ENCODE assay signal across 16 mouse cellular contexts in the genomic region with DNA sequence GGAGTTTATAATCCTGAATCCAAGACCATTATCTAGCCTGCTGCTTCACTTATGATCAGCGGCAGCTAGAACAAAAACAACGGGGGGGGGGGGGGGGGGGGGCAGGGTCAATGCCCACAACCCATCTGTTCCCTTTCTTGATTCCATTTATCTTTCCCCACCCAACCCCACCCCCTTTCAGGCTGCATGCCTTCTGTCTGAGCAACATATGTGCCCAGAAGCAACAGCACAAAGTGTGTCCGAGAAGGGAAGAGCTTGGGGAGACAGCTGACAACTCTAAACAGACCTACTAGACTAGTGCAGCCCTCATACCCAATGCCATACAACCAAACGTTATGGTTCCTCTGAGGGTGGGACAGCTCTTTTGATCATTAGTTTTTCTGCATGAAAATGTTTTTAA.
DNase-seq lines count a peak whose midpoint lies in the region; ATAC-seq lines count a peak whose summit lies in the region.
"Had no signal": no experiment of that assay in that cellular context is flagged by ENCODE, and none has a peak within 500 bp of the region (broad histone marks: within the 10 kb centered on the region; RNA-seq: fewer than 3 reads in every experiment).

No protein-coding gene starts in this region.

- H3K4me3 ChIP-seq in hindbrain, embryonic 11.5 days (ENCODE audit: low read depth, low read length): no peak overlapping the region
- no peak overlapping the region for H3K4me3 ChIP-seq in hindbrain, embryonic 14.5 days (replicated peaks; ENCODE audit: low read length)
- no peak overlapping the region for H3K4me3 ChIP-seq in neural tube, embryonic 15.5 days (replicated peaks)
- no peak overlapping the region for H3K4me3 ChIP-seq in hindbrain, embryonic 16.5 days (ENCODE audit: low read length)
- H3K4me3 ChIP-seq: hindbrain, embryonic 15.5 days; limb, embryonic 13.5 days had no signal

- H3K4me2 ChIP-seq in hindbrain, embryonic 11.5 days (replicated peaks; ENCODE audit: low read depth, low read length): no peak overlapping the region
- no peak overlapping the region for H3K4me2 ChIP-seq in hindbrain, embryonic 14.5 days (replicated peaks)
- no peak overlapping the region for H3K4me2 ChIP-seq in neural tube, embryonic 15.5 days
- no peak overlapping the region for H3K4me2 ChIP-seq in hindbrain, embryonic 16.5 days (ENCODE audit: low read length)
- H3K4me2 ChIP-seq: hindbrain, embryonic 15.5 days; limb, embryonic 13.5 days had no signal

- H3K27ac ChIP-seq in hindbrain, embryonic 11.5 days (ENCODE audit: low read depth, low read length): peak overlapping the region; percentile 64
- H3K27ac ChIP-seq in hindbrain, embryonic 14.5 days: no peak overlapping the region
- no peak overlapping the region for H3K27ac ChIP-seq in neural tube, embryonic 15.5 days (replicated peaks)
- no peak overlapping the region for H3K27ac ChIP-seq in hindbrain, embryonic 16.5 days (ENCODE audit: low read depth, low read length)
- H3K27ac ChIP-seq: hindbrain, embryonic 15.5 days; limb, embryonic 13.5 days had no signal

- DNase-seq in hindbrain, embryonic 11.5 days (ENCODE audit: low spot score): peak; percentile 26
- DNase-seq in hindbrain, embryonic 14.5 days (ENCODE audit: low spot score): no peak
- DNase-seq in neural tube, embryonic 10.5 days (ENCODE audit: extremely low spot score, low spot score): peak; percentile 17
- no peak for DNase-seq in thymus, postnatal 10 days (ENCODE audit: low spot score in 2 of 2)
- no peak for DNase-seq in lung, postnatal 14 days
- DNase-seq: gastrocnemius, postnatal 25 days; kidney, adult 18-20 months; kidney, postnatal 25 days; layer of hippocampus, postnatal 36 days; liver, postnatal 0 days; lung, postnatal 36 days; right cerebral cortex, postnatal 25 days had no signal

- H3K9ac ChIP-seq in hindbrain, embryonic 11.5 days (ENCODE audit: low read depth, low read length): no peak overlapping the region
- no peak overlapping the region for H3K9ac ChIP-seq in hindbrain, embryonic 14.5 days
- no peak overlapping the region for H3K9ac ChIP-seq in neural tube, embryonic 15.5 days (replicated peaks)
- H3K9ac ChIP-seq in hindbrain, embryonic 16.5 days (ENCODE audit: low read depth, low read length): no peak overlapping the region
- H3K9ac ChIP-seq: hindbrain, embryonic 15.5 days; limb, embryonic 13.5 days; liver, postnatal 0 days had no signal

- 33% methylated on average over 4 of the region's 4 CpGs for WGBS in hindbrain, embryonic 11.5 days
- 25% methylated on average over 4 of the region's 4 CpGs for WGBS in hindbrain, embryonic 14.5 days
- WGBS in neural tube, embryonic 15.5 days: 35% methylated on average over 3 of the region's 4 CpGs
- WGBS in hindbrain, embryonic 16.5 days: 21% methylated on average over 3 of the region's 4 CpGs

- no peaks in the 10 kb centered on the region for H3K36me3 ChIP-seq in hindbrain, embryonic 11.5 days (ENCODE audit: control insufficient read depth, insufficient read depth, low read length)
- no peaks in the 10 kb centered on the region for H3K36me3 ChIP-seq in hindbrain, embryonic 14.5 days (replicated peaks; ENCODE audit: control insufficient read depth, insufficient read depth)
- H3K36me3 ChIP-seq in neural tube, embryonic 15.5 days: no peaks in the 10 kb centered on the region
- H3K36me3 ChIP-seq in hindbrain, embryonic 16.5 days (ENCODE audit: control insufficient read depth, insufficient read depth, low read length): no peaks in the 10 kb centered on the region
- H3K36me3 ChIP-seq: hindbrain, embryonic 15.5 days; limb, embryonic 13.5 days had no signal

- no peaks in the 10 kb centered on the region for H3K9me3 ChIP-seq in hindbrain, embryonic 11.5 days (ENCODE audit: control insufficient read depth, low read length)
- no peaks in the 10 kb centered on the region for H3K9me3 ChIP-seq in hindbrain, embryonic 14.5 days (ENCODE audit: control insufficient read depth, low read length)
- H3K9me3 ChIP-seq in neural tube, embryonic 15.5 days (replicated peaks): no peaks in the 10 kb centered on the region
- no peaks in the 10 kb centered on the region for H3K9me3 ChIP-seq in hindbrain, embryonic 16.5 days (ENCODE audit: control insufficient read depth, low read length)
- H3K9me3 ChIP-seq: hindbrain, embryonic 15.5 days; limb, embryonic 13.5 days had no signal

- peaks cover 2% of the 10 kb centered on the region; the same call in 1 of the 2 replicates for H3K4me1 ChIP-seq in hindbrain, embryonic 11.5 days (replicated peaks; ENCODE audit: control insufficient read depth, insufficient read depth, low read length)
- H3K4me1 ChIP-seq in hindbrain, embryonic 14.5 days (replicated peaks; ENCODE audit: control insufficient read depth, insufficient read depth, low read length): no peaks in the 10 kb centered on the region; the same call in 1 of the 2 replicates
- 0 out of 2 replicates have a peak, but pooled peaks cover 5% of the 10 kb centered on the region for H3K4me1 ChIP-seq in neural tube, embryonic 15.5 days
- H3K4me1 ChIP-seq in hindbrain, embryonic 16.5 days (ENCODE audit: control insufficient read depth, insufficient read depth, low read depth, low read length): peaks cover 3% of the 10 kb centered on the region; the same call in 1 of the 2 replicates

- ATAC-seq in hindbrain, embryonic 11.5 days (ENCODE audit: low FRiP score): peak; percentile 73
- no peak for ATAC-seq in hindbrain, embryonic 14.5 days (ENCODE audit: low FRiP score)
- no peak for ATAC-seq in neural tube, embryonic 15.5 days (ENCODE audit: low FRiP score)
- ATAC-seq in hindbrain, embryonic 16.5 days: peak; percentile 54; the same call in 1 of the 2 replicates
- ATAC-seq: liver, postnatal 0 days had no signal

- no peaks in the 10 kb centered on the region for H3K27me3 ChIP-seq in hindbrain, embryonic 11.5 days (ENCODE audit: control insufficient read depth, insufficient read depth, low read length)
- no peaks in the 10 kb centered on the region for H3K27me3 ChIP-seq in hindbrain, embryonic 14.5 days (ENCODE audit: control insufficient read depth, insufficient read depth, low read length)
- no peaks in the 10 kb centered on the region for H3K27me3 ChIP-seq in neural tube, embryonic 15.5 days (replicated peaks)
- no peaks in the 10 kb centered on the region for H3K27me3 ChIP-seq in hindbrain, embryonic 16.5 days (replicated peaks; ENCODE audit: control insufficient read depth, insufficient read depth, low read length)
- H3K27me3 ChIP-seq: hindbrain, embryonic 15.5 days; limb, embryonic 13.5 days had no signal

Comparison
In these comparisons a context has a peak if more than half of its experiments do, and no peak if none do; other contexts are left out.
1. ATAC-seq: peak in hindbrain, embryonic 11.5 days (single experiment) and hindbrain, embryonic 16.5 days (single experiment); none in hindbrain, embryonic 14.5 days (single experiment) and neural tube, embryonic 15.5 days (single experiment).
2. DNase-seq: peak in hindbrain, embryonic 11.5 days (single experiment) and neural tube, embryonic 10.5 days (single experiment); none in hindbrain, embryonic 14.5 days (single experiment), thymus, postnatal 10 days (0 of 2) and lung, postnatal 14 days (single experiment).